Mouse (Mus musculus): ENCODE data around the gene Plekhm3. TPM values are rescaled to one million over a fixed set of nuclear protein-coding genes. Genes with fewer than 3 reads are reported as not detected.

The Plekhm3 gene
- total RNA-seq, 2 experiments from 2014 or later: 6.6 to 7.1 TPM

GRCm38 (mm10) chr1:64826348-64827103 is 130.1 kb downstream of the Plekhm3 start:
- DNase-seq: no peak

- no peak for DNase-seq
Observed at GRCm38 (mm10) chr1:64823564-64823963, 133.1 kb downstream of the Plekhm3 start.

GRCm38 (mm10) chr1:64817709-64818108 is 138.9 kb downstream of the Plekhm3 start:
- no peak for DNase-seq

- no peak for DNase-seq
Observed at GRCm38 (mm10) chr1:64813182-64813581, 143.4 kb downstream of the Plekhm3 start.

- DNase-seq: no peak
Observed at GRCm38 (mm10) chr1:64811956-64812355, 144.7 kb downstream of the Plekhm3 start.

- peak in 1 of 2 experiments; percentile 47 for DNase-seq
Observed at GRCm38 (mm10) chr1:64809085-64809484, 147.5 kb downstream of the Plekhm3 start.

GRCm38 (mm10) chr1:64807766-64808165 is 148.9 kb downstream of the Plekhm3 start:
- peak; percentile 45 to 48 for DNase-seq

GRCm38 (mm10) chr1:64805217-64805616 is 151.4 kb downstream of the Plekhm3 start:
- DNase-seq: no peak

- DNase-seq: no peak
Observed at GRCm38 (mm10) chr1:64802631-64803030, 154.0 kb downstream of the Plekhm3 start.

GRCm38 (mm10) chr1:64797621-64798020 is 159.0 kb downstream of the Plekhm3 start:
- no peak for DNase-seq

GRCm38 (mm10) chr1:64796867-64797582 is 159.6 kb downstream of the Plekhm3 start:
- no peak for DNase-seq

- peak; percentile 71 to 81 for DNase-seq
Observed at GRCm38 (mm10) chr1:64795284-64796040, 161.2 kb downstream of the Plekhm3 start.

- DNase-seq: no peak
Observed at GRCm38 (mm10) chr1:64794096-64794495, 162.5 kb downstream of the Plekhm3 start.

- DNase-seq: peak in 1 of 2 experiments; percentile 40
Observed at GRCm38 (mm10) chr1:64793234-64793530, 163.4 kb downstream of the Plekhm3 start.

GRCm38 (mm10) chr1:64792521-64793233 is 163.9 kb downstream of the Plekhm3 start:
- peak; percentile 22 to 44 for DNase-seq

- DNase-seq: peak; percentile 71 to 85
Observed at GRCm38 (mm10) chr1:64791826-64792225, 164.8 kb downstream of the Plekhm3 start.

GRCm38 (mm10) chr1:64790806-64791790 is 165.5 kb downstream of the Plekhm3 start:
- DNase-seq: peak; percentile 46 to 59

GRCm38 (mm10) chr1:64787701-64788515 is 168.7 kb downstream of the Plekhm3 start:
- no peak for DNase-seq

GRCm38 (mm10) chr1:64779863-64780262 is 176.8 kb downstream of the Plekhm3 start:
- no peak for DNase-seq

- DNase-seq: no peak
Observed at GRCm38 (mm10) chr1:64779415-64779814, 177.2 kb downstream of the Plekhm3 start.
